Comparison of ENCODE assay signal across 23 mouse cellular contexts in the genomic region with DNA sequence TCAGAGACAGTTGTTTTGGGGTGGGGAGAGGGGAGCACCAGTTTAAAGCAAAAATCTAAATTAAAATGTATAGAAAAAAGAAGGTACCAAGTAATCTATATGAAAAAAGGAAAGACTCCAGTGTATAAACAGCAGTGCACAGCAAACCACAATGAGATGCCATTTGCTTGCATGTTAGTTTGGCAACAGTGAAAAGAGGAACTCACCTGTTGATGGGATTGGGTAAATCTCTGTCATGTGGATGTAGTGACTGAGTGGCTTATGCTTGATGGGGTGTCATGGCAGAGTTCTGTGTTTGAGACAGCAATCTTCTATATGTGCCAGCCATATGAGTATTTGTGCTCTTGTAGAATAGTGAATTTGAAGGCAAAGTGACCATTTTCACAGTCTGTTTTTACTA.
A peak's percentile ranks its signal among the peaks of the same experiment; 100 is the strongest.
DNase-seq lines count a peak whose midpoint lies in the region; ATAC-seq and TF ChIP-seq lines count a peak whose summit lies in the region.
"Had no signal": no experiment of that assay in that cellular context is flagged by ENCODE, and none has a peak within 500 bp of the region (broad histone marks: within the 10 kb centered on the region; RNA-seq: fewer than 3 reads in every experiment).

No protein-coding gene starts in this region.

- no peak for TF ChIP-seq RAD21 in MEL (IDR thresholded peaks at IDR 0.05; ENCODE audit: low read depth, low read length)

- peak; percentile 83 to 92 for ATAC-seq in hematopoietic stem cell, adult 5-6 weeks (replicated peaks in 1 of 2; ENCODE audit: insufficient read depth in 1 of 2, low FRiP score in 2 of 2, low TSS enrichment in 1 of 2, low read depth in 1 of 2, poor library complexity in 2 of 2, severe bottlenecking in 2 of 2)
- peak; percentile 98 for ATAC-seq in neutrophil, adult 5-6 weeks (ENCODE audit: extremely low read depth, insufficient number of reproducible peaks, low FRiP score, poor library complexity, severe bottlenecking)
- ATAC-seq in hindbrain, postnatal 0 days = no peak
- ATAC-seq: CD4-positive, CD25-positive, alpha-beta regulatory T cell, adult 4 months; forebrain, embryonic 16.5 days had no signal

- peaks cover 3 to 7% of the 10 kb centered on the region in 2 experiments; a peak in 1 of 4 replicates for H3K4me1 ChIP-seq in MEL (ENCODE audit: control insufficient read depth in 1 of 2, insufficient read depth in 2 of 2, low read length in 2 of 2)
- H3K4me1 ChIP-seq in hindbrain, postnatal 0 days (ENCODE audit: insufficient read depth, low read length) = no peaks in the 10 kb centered on the region
- H3K4me1 ChIP-seq: embryonic facial prominence, embryonic 13.5 days; forebrain, embryonic 12.5 days; hindbrain, embryonic 10.5 days had no signal

- no peak for TF ChIP-seq POLR2A in MEL (IDR thresholded peaks at IDR 0.05; ENCODE audit: control insufficient read depth in 1 of 2, insufficient read depth in 1 of 2, low read depth in 1 of 2, low read length in 2 of 2, poor library complexity in 1 of 2)

- no peak for TF ChIP-seq CTCF in MEL (IDR thresholded peaks at IDR 0.05 in 2 of 3, conservative IDR thresholded peaks at IDR 0.05 in 1 of 3; ENCODE audit: control insufficient read depth in 1 of 3, insufficient read depth in 1 of 3, low read depth in 2 of 3, low read length in 3 of 3, poor library complexity in 1 of 3, severe bottlenecking in 1 of 3)
- TF ChIP-seq CTCF in hindbrain, postnatal 0 days (IDR thresholded peaks at IDR 0.05; ENCODE audit: low read depth) = no peak

- H3K27me3 ChIP-seq in MEL (ENCODE audit: control insufficient read depth in 1 of 2, insufficient read depth in 2 of 2, low read length in 2 of 2) = no peaks in the 10 kb centered on the region
- H3K27me3 ChIP-seq in hindbrain, postnatal 0 days (ENCODE audit: insufficient read depth, low read length) = no peaks in the 10 kb centered on the region
- H3K27me3 ChIP-seq: embryonic facial prominence, embryonic 13.5 days; forebrain, embryonic 12.5 days; heart, embryonic 15.5 days had no signal

- DNase-seq in 416B (ENCODE audit: low read depth) (peak; percentile 43), MEL (ENCODE audit: low read depth, low spot score) (peak; percentile 34)
- DNase-seq in cerebellum, adult 11-12 months = no peak
- no peak for DNase-seq in hindbrain, postnatal 0 days (ENCODE audit: low spot score)
- DNase-seq in left cerebral cortex, adult 9 months (ENCODE audit: low spot score in 2 of 2) = no peak
- DNase-seq: adrenal gland, postnatal 25 days; cerebellum, adult 11 months; cerebellum, adult 9-10 months; cerebellum, postnatal 25 days; gastrocnemius, postnatal 10 days; heart, adult 2 months; heart, postnatal 14 days had no signal

- H3K9ac ChIP-seq in MEL (ENCODE audit: control insufficient read depth, low read depth, low read length, poor library complexity, severe bottlenecking) = no peak overlapping the region
- H3K9ac ChIP-seq in hindbrain, postnatal 0 days (replicated peaks; ENCODE audit: low read length) = no peak overlapping the region
- H3K9ac ChIP-seq: embryonic facial prominence, embryonic 13.5 days; forebrain, embryonic 12.5 days; heart, embryonic 15.5 days; hindbrain, embryonic 14.5 days had no signal

- H3K9me3 ChIP-seq in MEL (replicated peaks; ENCODE audit: insufficient read depth, low read length) = no peaks in the 10 kb centered on the region
- H3K9me3 ChIP-seq in hindbrain, postnatal 0 days (ENCODE audit: low read length) = no peaks in the 10 kb centered on the region
- H3K9me3 ChIP-seq: embryonic facial prominence, embryonic 13.5 days; forebrain, embryonic 12.5 days; G1E; heart, embryonic 15.5 days; hindbrain, embryonic 10.5 days had no signal

- H3K4me2 ChIP-seq in hindbrain, postnatal 0 days (ENCODE audit: low read depth, low read length) = no peak overlapping the region
- H3K4me2 ChIP-seq: embryonic facial prominence, embryonic 13.5 days; forebrain, embryonic 12.5 days; heart, embryonic 11.5 days; heart, embryonic 15.5 days; hindbrain, embryonic 14.5 days had no signal

- TF ChIP-seq EP300 in MEL (IDR thresholded peaks at IDR 0.05; ENCODE audit: low read depth in 1 of 2, low read length in 2 of 2) = no peak

- no peaks in the 10 kb centered on the region for H3K79me2 ChIP-seq in MEL (ENCODE audit: control insufficient read depth, insufficient read depth, low read length, poor library complexity)

- no peak overlapping the region for H3K27ac ChIP-seq in MEL (ENCODE audit: control insufficient read depth, low read depth, low read length)
- H3K27ac ChIP-seq in hindbrain, postnatal 0 days = no peak overlapping the region
- H3K27ac ChIP-seq: embryonic facial prominence, embryonic 13.5 days; forebrain, embryonic 12.5 days; heart, adult 2 months; heart, embryonic 15.5 days; hindbrain, embryonic 10.5 days; hindbrain, embryonic 14.5 days had no signal

- H3K36me3 ChIP-seq in MEL (ENCODE audit: control insufficient read depth in 1 of 2, insufficient read depth in 2 of 2, low read length in 2 of 2) = no peaks in the 10 kb centered on the region
- no peaks in the 10 kb centered on the region for H3K36me3 ChIP-seq in hindbrain, postnatal 0 days (ENCODE audit: insufficient read depth, low read length)
- H3K36me3 ChIP-seq: forebrain, embryonic 12.5 days; heart, embryonic 15.5 days had no signal

- H3K4me3 ChIP-seq in MEL (ENCODE audit: control insufficient read depth in 1 of 2, insufficient read depth in 1 of 2, low read depth in 2 of 2, low read length in 2 of 2) = no peak overlapping the region
- H3K4me3 ChIP-seq in hindbrain, postnatal 0 days (ENCODE audit: low read length) = no peak overlapping the region
- H3K4me3 ChIP-seq: embryonic facial prominence, embryonic 13.5 days; forebrain, embryonic 12.5 days; heart, adult 2 months; heart, embryonic 15.5 days; hindbrain, embryonic 10.5 days had no signal

TF ChIP-seq in MEL, 35 proteins besides CTCF, POLR2A, EP300 and RAD21:
- TF ChIP-seq POLR2AphosphoS5 (IDR thresholded peaks at IDR 0.05; ENCODE audit: borderline replicate concordance, low read depth, low read length) (no peak), TBP (IDR thresholded peaks at IDR 0.05; ENCODE audit: low read depth, low read length) (no peak), NRF1 (IDR thresholded peaks at IDR 0.05; ENCODE audit: insufficient read depth, low read depth, low read length, poor library complexity, severe bottlenecking) (no peak), CHD1 (IDR thresholded peaks at IDR 0.05; ENCODE audit: low read depth, low read length) (no peak), GATA1 (IDR thresholded peaks at IDR 0.05; ENCODE audit: low read depth, low read length) (no peak), ZC3H11A (IDR thresholded peaks at IDR 0.05; ENCODE audit: low read depth, low read length) (no peak), SIN3A (IDR thresholded peaks at IDR 0.05; ENCODE audit: low read length) (no peak), BHLHE40 (IDR thresholded peaks at IDR 0.05; ENCODE audit: borderline replicate concordance, low read depth, low read length) (no peak), UBTF (IDR thresholded peaks at IDR 0.05; ENCODE audit: borderline replicate concordance, insufficient read depth, low read depth, low read length) (no peak), ELF1 (IDR thresholded peaks at IDR 0.05; ENCODE audit: low read depth, low read length) (no peak), USF1 (IDR thresholded peaks at IDR 0.05; ENCODE audit: low read depth, low read length) (no peak), TCF12 (IDR thresholded peaks at IDR 0.05; ENCODE audit: low read depth, low read length) (no peak), CHD2 (IDR thresholded peaks at IDR 0.05; ENCODE audit: low read length) (no peak), HCFC1 (IDR thresholded peaks at IDR 0.05; ENCODE audit: low read depth, low read length) (no peak), MEF2A (IDR thresholded peaks at IDR 0.05; ENCODE audit: extremely low read depth, insufficient replicate concordance, low read depth, low read length, poor library complexity, severe bottlenecking) (no peak), SMC3 (IDR thresholded peaks at IDR 0.05; ENCODE audit: low read depth, low read length) (no peak), RCOR1 (IDR thresholded peaks at IDR 0.05; ENCODE audit: low read depth, low read length) (no peak), MXI1 (IDR thresholded peaks at IDR 0.05; ENCODE audit: low read depth, low read length) (no peak), E2F4 (IDR thresholded peaks at IDR 0.05; ENCODE audit: borderline replicate concordance, low read depth, low read length) (no peak)

Comparison
In these comparisons a context has a peak if more than half of its experiments do, and no peak if none do; other contexts are left out.
1. DNase-seq: peak in 416B (single experiment) and MEL (single experiment); none in cerebellum, adult 11-12 months (single experiment), hindbrain, postnatal 0 days (single experiment) and left cerebral cortex, adult 9 months (0 of 2).